Mouse (Mus musculus): Measurements from ENCODE around the gene Hdac8. TPM values are rescaled to one million over a fixed set of nuclear protein-coding genes. Genes with fewer than 3 reads are reported as not detected.

Hdac8 gene
- polyA plus RNA-seq, 1 experiment: 6.4 TPM

- Histone ChIP-seq H3K79me2 (ENCODE audit: control insufficient read depth, insufficient read depth) (no peaks in the 10 kb centered on the region), H3ac (ENCODE audit: control insufficient read depth, insufficient read length) (no peak overlapping the region), H3K4me3 (no peak overlapping the region), H3K27me3 (ENCODE audit: control insufficient read depth, insufficient read depth, insufficient read length) (no peaks in the 10 kb centered on the region), H3K4me2 (ENCODE audit: low read depth) (peak overlapping the region; percentile 73), H3K36me3 (ENCODE audit: control insufficient read depth, insufficient read depth) (no peaks in the 10 kb centered on the region)
- TF ChIP-seq POLR2AphosphoS2 (IDR thresholded peaks at IDR 0.05; ENCODE audit: insufficient read length, low read depth) (no peak), REST (IDR thresholded peaks at IDR 0.05; ENCODE audit: insufficient read depth, insufficient read length) (no peak), TCF3 (IDR thresholded peaks at IDR 0.05; ENCODE audit: insufficient read length, low read depth) (peak; percentile 29), E2F4 (IDR thresholded peaks at IDR 0.05; ENCODE audit: insufficient read depth) (no peak), MYOD1 (IDR thresholded peaks at IDR 0.05; ENCODE audit: control insufficient read depth in 1 of 3, insufficient read length in 2 of 3, low read depth in 2 of 3) (peak; percentile 86 to 90 (median 86)), POLR2A (IDR thresholded peaks at IDR 0.05; ENCODE audit: insufficient read length, low read depth) (no peak), SRF (IDR thresholded peaks at IDR 0.05; ENCODE audit: control insufficient read depth, insufficient read length, low read depth) (no peak), TCF12 (IDR thresholded peaks at IDR 0.05; ENCODE audit: insufficient read depth, poor library complexity, severe bottlenecking) (peak; percentile 53), USF1 (IDR thresholded peaks at IDR 0.05; ENCODE audit: low read depth) (no peak), MYOG (IDR thresholded peaks at IDR 0.05; ENCODE audit: control insufficient read depth in 1 of 3, insufficient read depth in 1 of 3, insufficient read length in 2 of 3, low read depth in 2 of 3) (peak in 2 of 3 experiments; percentile 21 to 37), CEBPB (IDR thresholded peaks at IDR 0.05; ENCODE audit: insufficient read depth, poor library complexity, severe bottlenecking) (no peak), MAX (IDR thresholded peaks at IDR 0.05; ENCODE audit: low read depth) (no peak)
Measured at GRCm38 (mm10) chrX:102349843-102350731, 155.1 kb downstream of the Hdac8 start.

GRCm38 (mm10) chrX:102348886-102349486, 156.2 kb downstream of the Hdac8 start:
- Histone ChIP-seq H3K4me3 (no peak overlapping the region), H3K36me3 (ENCODE audit: control insufficient read depth, insufficient read depth) (no peaks in the 10 kb centered on the region)
- TF ChIP-seq POLR2A (IDR thresholded peaks at IDR 0.05; ENCODE audit: insufficient read length, low read depth): no peak
- TF ChIP-seq MYOG (IDR thresholded peaks at IDR 0.05; ENCODE audit: control insufficient read depth in 1 of 3, insufficient read depth in 1 of 3, insufficient read length in 2 of 3, low read depth in 2 of 3): no peak
- no peak for TF ChIP-seq TCF3 (IDR thresholded peaks at IDR 0.05; ENCODE audit: insufficient read length, low read depth)
- no peak for TF ChIP-seq SRF (IDR thresholded peaks at IDR 0.05; ENCODE audit: control insufficient read depth, insufficient read length, low read depth)
- no peak for TF ChIP-seq CEBPB (IDR thresholded peaks at IDR 0.05; ENCODE audit: insufficient read depth, poor library complexity, severe bottlenecking)
- TF ChIP-seq USF1 (IDR thresholded peaks at IDR 0.05; ENCODE audit: low read depth): no peak
- TF ChIP-seq MAX (IDR thresholded peaks at IDR 0.05; ENCODE audit: low read depth): no peak

GRCm38 (mm10) chrX:102341688-102342087, 163.5 kb downstream of the Hdac8 start:
- H3ac ChIP-seq (ENCODE audit: control insufficient read depth, insufficient read length): no peak overlapping the region
- H3K36me3 ChIP-seq (ENCODE audit: control insufficient read depth, insufficient read depth): no peaks in the 10 kb centered on the region
- TF ChIP-seq SRF (IDR thresholded peaks at IDR 0.05; ENCODE audit: control insufficient read depth, insufficient read length, low read depth) (no peak), MAX (IDR thresholded peaks at IDR 0.05; ENCODE audit: low read depth) (no peak), TCF3 (IDR thresholded peaks at IDR 0.05; ENCODE audit: insufficient read length, low read depth) (no peak), POLR2AphosphoS2 (IDR thresholded peaks at IDR 0.05; ENCODE audit: insufficient read length, low read depth) (no peak), CEBPB (IDR thresholded peaks at IDR 0.05; ENCODE audit: insufficient read depth, poor library complexity, severe bottlenecking) (no peak), MYOG (IDR thresholded peaks at IDR 0.05; ENCODE audit: control insufficient read depth in 1 of 3, insufficient read depth in 1 of 3, insufficient read length in 2 of 3, low read depth in 2 of 3) (no peak), E2F4 (IDR thresholded peaks at IDR 0.05; ENCODE audit: insufficient read depth) (no peak), USF1 (IDR thresholded peaks at IDR 0.05; ENCODE audit: low read depth) (no peak), TCF12 (IDR thresholded peaks at IDR 0.05; ENCODE audit: insufficient read depth, poor library complexity, severe bottlenecking) (no peak)
- no peaks in the 10 kb centered on the region for H3K79me2 ChIP-seq (ENCODE audit: control insufficient read depth, insufficient read depth)
- H3K4me3 ChIP-seq: no peak overlapping the region
- H3K4me2 ChIP-seq (ENCODE audit: low read depth): no peak overlapping the region
- H3K27me3 ChIP-seq (ENCODE audit: control insufficient read depth, insufficient read depth, insufficient read length): no peaks in the 10 kb centered on the region

More at GRCm38 (mm10) chrX:102348886-102349486, 156.2 kb downstream of the Hdac8 start:
- no peaks in the 10 kb centered on the region for H3K27me3 ChIP-seq (ENCODE audit: control insufficient read depth, insufficient read depth, insufficient read length)
- no peak overlapping the region for H3ac ChIP-seq (ENCODE audit: control insufficient read depth, insufficient read length)
- peak overlapping the region; percentile 73 for H3K4me2 ChIP-seq (ENCODE audit: low read depth)
- H3K79me2 ChIP-seq (ENCODE audit: control insufficient read depth, insufficient read depth): no peaks in the 10 kb centered on the region

- no peak overlapping the region for H3K4me3 ChIP-seq
- H3K4me2 ChIP-seq (ENCODE audit: low read depth): no peak overlapping the region
- H3K27me3 ChIP-seq (ENCODE audit: control insufficient read depth, insufficient read depth, insufficient read length): no peaks in the 10 kb centered on the region
- TF ChIP-seq CEBPB (IDR thresholded peaks at IDR 0.05; ENCODE audit: insufficient read depth, poor library complexity, severe bottlenecking) (no peak), TCF12 (IDR thresholded peaks at IDR 0.05; ENCODE audit: insufficient read depth, poor library complexity, severe bottlenecking) (no peak), USF1 (IDR thresholded peaks at IDR 0.05; ENCODE audit: low read depth) (no peak), TCF3 (IDR thresholded peaks at IDR 0.05; ENCODE audit: insufficient read length, low read depth) (no peak), REST (IDR thresholded peaks at IDR 0.05; ENCODE audit: insufficient read depth, insufficient read length) (no peak), E2F4 (IDR thresholded peaks at IDR 0.05; ENCODE audit: insufficient read depth) (no peak), POLR2A (IDR thresholded peaks at IDR 0.05; ENCODE audit: insufficient read length, low read depth) (no peak), MAX (IDR thresholded peaks at IDR 0.05; ENCODE audit: low read depth) (no peak), MYOD1 (IDR thresholded peaks at IDR 0.05; ENCODE audit: control insufficient read depth in 1 of 3, insufficient read length in 2 of 3, low read depth in 2 of 3) (no peak), POLR2AphosphoS2 (IDR thresholded peaks at IDR 0.05; ENCODE audit: insufficient read length, low read depth) (no peak), MYOG (IDR thresholded peaks at IDR 0.05; ENCODE audit: control insufficient read depth in 1 of 3, insufficient read depth in 1 of 3, insufficient read length in 2 of 3, low read depth in 2 of 3) (no peak), SRF (IDR thresholded peaks at IDR 0.05; ENCODE audit: control insufficient read depth, insufficient read length, low read depth) (no peak)
- no peaks in the 10 kb centered on the region for H3K79me2 ChIP-seq (ENCODE audit: control insufficient read depth, insufficient read depth)
- H3ac ChIP-seq (ENCODE audit: control insufficient read depth, insufficient read length): no peak overlapping the region
- no peaks in the 10 kb centered on the region for H3K36me3 ChIP-seq (ENCODE audit: control insufficient read depth, insufficient read depth)
Measured at GRCm38 (mm10) chrX:102339396-102340155, 165.6 kb downstream of the Hdac8 start.

Data from myocyte (in vitro differentiated cells).